Mouse (Mus musculus) gastrocnemius, postnatal 25 days (tissue): ENCODE measurements around the gene Gtf2i. TPM values are rescaled to one million over a fixed set of nuclear protein-coding genes. Genes with fewer than 3 reads are reported as not detected.
A peak's percentile ranks its signal among the peaks of the same experiment; 100 is the strongest.

Experiments used
- DNase-seq: peaks from one replicate; pipeline ENCODE4 v3.0.0; 2022
- total RNA-seq, 2 experiments: library from RNA; stranded (reverse); gene quantifications; 1 replicate in 1 of 2; 2 replicates in 1 of 2; pipeline ENCODE4 v1.2.3; 2021

Gene Gtf2i
- total RNA-seq, 2 experiments from 2014 or later = 102 to 106 TPM

- no peak for DNase-seq
Observed at GRCm38 (mm10) chr5:134243661-134244436, 70.7 kb downstream of the Gtf2i start.

- no peak for DNase-seq
Observed at GRCm38 (mm10) chr5:134241831-134242230, 72.7 kb downstream of the Gtf2i start.

- no peak for DNase-seq
Observed at GRCm38 (mm10) chr5:134237936-134238760, 76.4 kb downstream of the Gtf2i start.

GRCm38 (mm10) chr5:134237508-134237907, 77.1 kb downstream of the Gtf2i start:
- DNase-seq = no peak

- no peak for DNase-seq
Observed at GRCm38 (mm10) chr5:134236796-134237195, 77.8 kb downstream of the Gtf2i start.

GRCm38 (mm10) chr5:134236241-134236640, 78.3 kb downstream of the Gtf2i start:
- DNase-seq = no peak

- no peak for DNase-seq
Observed at GRCm38 (mm10) chr5:134235111-134235510, 79.4 kb downstream of the Gtf2i start.

GRCm38 (mm10) chr5:134234205-134234604, 80.4 kb downstream of the Gtf2i start:
- no peak for DNase-seq

- DNase-seq = no peak
Observed at GRCm38 (mm10) chr5:134233244-134233651, 81.3 kb downstream of the Gtf2i start.

- peak; percentile 32 for DNase-seq
Observed at GRCm38 (mm10) chr5:134232568-134232967, 82.0 kb downstream of the Gtf2i start.

GRCm38 (mm10) chr5:134232111-134232510, 82.4 kb downstream of the Gtf2i start:
- no peak for DNase-seq

- peak; percentile 61 for DNase-seq
Observed at GRCm38 (mm10) chr5:134231376-134231775, 83.2 kb downstream of the Gtf2i start.

- no peak for DNase-seq
Observed at GRCm38 (mm10) chr5:134229391-134229790, 85.2 kb downstream of the Gtf2i start, which contains the start of gene Ncf1. TSS of gene Ncf1 (minus strand) at chr5:134229625.

- DNase-seq = no peak
Observed at GRCm38 (mm10) chr5:134228249-134228638, 86.3 kb downstream of the Gtf2i start.

GRCm38 (mm10) chr5:134227574-134228248, 86.8 kb downstream of the Gtf2i start:
- no peak for DNase-seq

- no peak for DNase-seq
Observed at GRCm38 (mm10) chr5:134226946-134227345, 87.6 kb downstream of the Gtf2i start.

GRCm38 (mm10) chr5:134225110-134225901, 89.3 kb downstream of the Gtf2i start:
- no peak for DNase-seq

- no peak for DNase-seq
Observed at GRCm38 (mm10) chr5:134221708-134222150, 92.8 kb downstream of the Gtf2i start.

- no peak for DNase-seq
Observed at GRCm38 (mm10) chr5:134221278-134221677, 93.3 kb downstream of the Gtf2i start.

- DNase-seq = no peak
Observed at GRCm38 (mm10) chr5:134217900-134218299, 96.7 kb downstream of the Gtf2i start.

- no peak for DNase-seq
Observed at GRCm38 (mm10) chr5:134214021-134214806, 100.3 kb downstream of the Gtf2i start.
